16 mouse cellular contexts compared by ENCODE assay signal in genomic region chr2:72242910-72243675, GRCm38 (mm10). TPM values are rescaled to one million over a fixed set of nuclear protein-coding genes. Genes with fewer than 3 reads are reported as not detected.
A peak's percentile ranks its signal among the peaks of the same experiment; 100 is the strongest.
DNase-seq lines count a peak whose midpoint lies in the region; ATAC-seq and TF ChIP-seq lines count a peak whose summit lies in the region.
"Had no signal": no experiment of that assay in that cellular context is flagged by ENCODE, and none has a peak within 500 bp of the region (broad histone marks: within the 10 kb centered on the region; RNA-seq: fewer than 3 reads in every experiment).

No protein-coding gene starts in this region.

- intact Hi-C loops in heart, postnatal 14 days (cut with DNase I) = no loop called here

- H3K27ac ChIP-seq in intestine, postnatal 0 days (ENCODE audit: low read depth, low read length) = no peak overlapping the region
- no peak overlapping the region for H3K27ac ChIP-seq in intestine, embryonic 15.5 days
- H3K27ac ChIP-seq in heart, embryonic 11.5 days (ENCODE audit: low read depth, low read length) = peak overlapping the region; percentile 37
- no peak overlapping the region for H3K27ac ChIP-seq in midbrain, embryonic 15.5 days
- H3K27ac ChIP-seq: liver, embryonic 13.5 days; lung, embryonic 15.5 days; stomach, embryonic 15.5 days had no signal

- H3K9ac ChIP-seq in intestine, postnatal 0 days (ENCODE audit: low read depth, low read length) = no peak overlapping the region
- no peak overlapping the region for H3K9ac ChIP-seq in intestine, embryonic 15.5 days
- H3K9ac ChIP-seq in heart, embryonic 11.5 days (ENCODE audit: low read depth, low read length) = no peak overlapping the region
- H3K9ac ChIP-seq in midbrain, embryonic 15.5 days = no peak overlapping the region
- H3K9ac ChIP-seq: liver, embryonic 13.5 days; lung, embryonic 15.5 days; stomach, embryonic 15.5 days had no signal

- H3K4me2 ChIP-seq in intestine, postnatal 0 days (replicated peaks; ENCODE audit: low read depth) = no peak overlapping the region
- no peak overlapping the region for H3K4me2 ChIP-seq in intestine, embryonic 15.5 days (replicated peaks)
- H3K4me2 ChIP-seq in heart, embryonic 11.5 days = no peak overlapping the region
- no peak overlapping the region for H3K4me2 ChIP-seq in midbrain, embryonic 15.5 days

- H3K4me1 ChIP-seq in intestine, postnatal 0 days (replicated peaks; ENCODE audit: control insufficient read depth, insufficient read depth, low read length) = no peaks in the 10 kb centered on the region
- no peaks in the 10 kb centered on the region; the same call in 1 of the 2 replicates for H3K4me1 ChIP-seq in intestine, embryonic 15.5 days (replicated peaks)
- peaks cover 21% of the 10 kb centered on the region for H3K4me1 ChIP-seq in heart, embryonic 11.5 days (ENCODE audit: control insufficient read depth, insufficient read depth, low read length)
- peaks cover 9% of the 10 kb centered on the region; the same call in 1 of the 2 replicates for H3K4me1 ChIP-seq in midbrain, embryonic 15.5 days
- H3K4me1 ChIP-seq: liver, embryonic 13.5 days; stomach, embryonic 15.5 days had no signal

- no peaks in the 10 kb centered on the region for H3K27me3 ChIP-seq in intestine, postnatal 0 days (replicated peaks; ENCODE audit: control insufficient read depth, insufficient read depth, low read length)
- no peaks in the 10 kb centered on the region for H3K27me3 ChIP-seq in intestine, embryonic 15.5 days (replicated peaks)
- no peaks in the 10 kb centered on the region for H3K27me3 ChIP-seq in heart, embryonic 11.5 days (ENCODE audit: control insufficient read depth, insufficient read depth, low read length)
- no peaks in the 10 kb centered on the region; the same call in 1 of the 2 replicates for H3K27me3 ChIP-seq in midbrain, embryonic 15.5 days (replicated peaks)
- H3K27me3 ChIP-seq: liver, embryonic 13.5 days; lung, embryonic 15.5 days; stomach, embryonic 15.5 days had no signal

- no peak overlapping the region for H3K4me3 ChIP-seq in intestine, postnatal 0 days (ENCODE audit: low read depth, low read length)
- no peak overlapping the region for H3K4me3 ChIP-seq in intestine, embryonic 15.5 days (replicated peaks)
- no peak overlapping the region for H3K4me3 ChIP-seq in heart, embryonic 11.5 days (ENCODE audit: low read depth, low read length)
- H3K4me3 ChIP-seq in midbrain, embryonic 15.5 days = no peak overlapping the region
- H3K4me3 ChIP-seq: megakaryocyte, embryonic 14.5 days had no signal

- H3K9me3 ChIP-seq in intestine, postnatal 0 days (ENCODE audit: control insufficient read depth) = no peaks in the 10 kb centered on the region
- no peaks in the 10 kb centered on the region for H3K9me3 ChIP-seq in intestine, embryonic 15.5 days
- no peaks in the 10 kb centered on the region for H3K9me3 ChIP-seq in heart, embryonic 11.5 days (replicated peaks; ENCODE audit: control insufficient read depth, low read length)
- no peaks in the 10 kb centered on the region for H3K9me3 ChIP-seq in midbrain, embryonic 15.5 days
- H3K9me3 ChIP-seq: liver, embryonic 13.5 days; lung, embryonic 15.5 days; stomach, embryonic 15.5 days had no signal

- ATAC-seq in intestine, postnatal 0 days = peak; percentile 18; the same call in 1 of the 2 replicates
- no peak for ATAC-seq in intestine, embryonic 15.5 days
- ATAC-seq in heart, embryonic 11.5 days (replicated peaks; ENCODE audit: insufficient number of reproducible peaks, low FRiP score, low TSS enrichment) = no peak
- no peak for ATAC-seq in midbrain, embryonic 15.5 days (replicated peaks)
- ATAC-seq: forebrain, embryonic 14.5 days had no signal

- H3K36me3 ChIP-seq in intestine, postnatal 0 days (ENCODE audit: control insufficient read depth, insufficient read depth) = no peaks in the 10 kb centered on the region; the same call in 1 of the 2 replicates
- H3K36me3 ChIP-seq in intestine, embryonic 15.5 days = no peaks in the 10 kb centered on the region
- H3K36me3 ChIP-seq in heart, embryonic 11.5 days (ENCODE audit: control insufficient read depth, insufficient read depth, low read length) = no peaks in the 10 kb centered on the region
- 0 out of 2 replicates have a peak, but pooled peaks cover 2% of the 10 kb centered on the region for H3K36me3 ChIP-seq in midbrain, embryonic 15.5 days (replicated peaks)
- H3K36me3 ChIP-seq: liver, embryonic 13.5 days; lung, embryonic 15.5 days; stomach, embryonic 15.5 days had no signal

- peak; percentile 59 for DNase-seq in brain, embryonic 14.5 days (ENCODE audit: low read depth)
- DNase-seq in heart, postnatal 14 days = peak; percentile 17 to 41
- DNase-seq in MN1 (ENCODE audit: low spot score) = no peak
- DNase-seq: cerebellum, adult 9-11 months; gastrocnemius, adult 2 months; kidney, adult 8-10 months; liver, embryonic 13.5 days; thymus, adult 2 months had no signal

- TF ChIP-seq POLR2A in brain, embryonic 14.5 days (IDR thresholded peaks at IDR 0.05; ENCODE audit: borderline replicate concordance, extremely low read depth, insufficient read depth, insufficient read length, poor library complexity, severe bottlenecking) = no peak

- TF ChIP-seq CTCF in intestine, postnatal 0 days (IDR thresholded peaks at IDR 0.05; ENCODE audit: low read depth) = no peak
- TF ChIP-seq CTCF in brain, embryonic 14.5 days (IDR thresholded peaks at IDR 0.05; ENCODE audit: borderline replicate concordance, extremely low read depth, insufficient read depth, insufficient read length) = no peak

- WGBS in intestine, postnatal 0 days = 36% methylated on average over 12 of the region's 12 CpGs
- 47% methylated on average over 12 of the region's 12 CpGs for WGBS in intestine, embryonic 15.5 days
- WGBS in heart, embryonic 11.5 days (ENCODE audit: insufficient replicate concordance) = 68% methylated on average over 12 of the region's 12 CpGs
- 32% methylated on average over 12 of the region's 12 CpGs for WGBS in midbrain, embryonic 15.5 days

RNA-seq across cellular contexts. Expression of gene Map3k20, which starts 42.3 kb away (rescaled TPM):
- 9.0 and 9.6 TPM in 2 replicates for polyA plus RNA-seq in intestine, postnatal 0 days (2015; fragmentation: Nextera tagmentation; extraction: Ambion mirVana)
- polyA plus RNA-seq in intestine, embryonic 15.5 days (2015; fragmentation: Nextera tagmentation; extraction: Ambion mirVana) = 17.0 and 17.7 TPM in 2 replicates
- 4.9 and 6.4 TPM in 2 replicates for polyA plus RNA-seq in brain, embryonic 14.5 days (2012; rRNA removed)
- polyA plus RNA-seq in heart, embryonic 11.5 days (2014; fragmentation: Nextera tagmentation; extraction: Ambion mirVana) = 62.5 and 68.7 TPM in 2 replicates
- total RNA-seq in heart, postnatal 14 days (2021) = 100 to 1,000 TPM; 220 to 230 TPM
- 5.0 TPM in 2 replicates for polyA plus RNA-seq in midbrain, embryonic 15.5 days (2015; fragmentation: Nextera tagmentation; extraction: Ambion mirVana)
